Mouse (Mus musculus) kidney, adult 18-20 months (tissue): ENCODE measurements around the gene Gapvd1.
"Not testable (repeated sequence)": the region's sequence is repeated elsewhere in the genome, so short reads cannot be mapped to it uniquely, and the experiment has no call there.

Experiments
- DNase-seq: peaks from one replicate; pipeline ENCODE4 v3.0.0; 2021

Gapvd1 gene

DNA sequence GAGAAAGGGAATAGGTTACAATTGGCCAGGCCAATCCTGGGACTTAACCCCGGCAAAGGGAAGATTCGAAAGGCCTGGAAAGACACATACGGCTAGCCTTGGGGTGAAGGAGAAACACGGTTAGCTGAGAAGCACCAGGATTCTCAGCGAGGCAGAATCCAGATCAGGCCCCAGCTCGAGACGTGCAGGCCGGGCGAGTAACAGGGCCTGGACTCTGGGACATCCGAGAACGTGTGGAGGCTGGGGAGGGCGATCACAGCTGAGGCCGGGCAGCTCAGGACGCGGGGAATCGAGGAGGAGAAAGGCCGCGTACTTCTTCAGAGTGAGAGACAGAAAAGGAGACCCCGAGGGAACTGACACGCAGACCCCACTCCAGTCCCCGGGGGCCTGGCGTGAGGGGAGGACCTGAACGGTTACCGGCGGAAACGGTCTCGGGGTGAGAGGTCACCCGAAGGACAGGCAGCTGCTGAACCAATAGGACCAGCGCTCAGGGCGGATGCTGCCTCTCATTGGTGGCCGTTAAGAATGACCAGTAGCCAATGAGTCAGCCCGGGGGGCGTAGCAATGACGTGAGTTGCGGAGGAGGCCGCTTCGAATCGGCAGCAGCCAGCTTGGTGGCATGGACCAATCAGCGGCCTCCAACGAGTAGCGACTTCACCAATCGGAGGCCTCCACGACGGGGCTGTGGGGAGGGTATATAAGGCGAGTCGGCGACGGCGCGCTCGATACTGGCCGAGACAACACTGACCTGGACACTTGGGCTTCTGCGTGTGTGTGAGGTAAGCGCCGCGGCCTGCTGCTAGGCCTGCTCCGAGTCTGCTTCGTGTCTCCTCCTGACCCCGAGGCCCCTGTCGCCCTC lies 16.6 kb upstream of the Gapvd1 start, which contains the start of gene Hspa5:
Gene Hspa5 (plus strand): TSS at position 603 of the 859 bp plus-strand sequence.
- DNase-seq, result peak; percentile 98

DNA sequence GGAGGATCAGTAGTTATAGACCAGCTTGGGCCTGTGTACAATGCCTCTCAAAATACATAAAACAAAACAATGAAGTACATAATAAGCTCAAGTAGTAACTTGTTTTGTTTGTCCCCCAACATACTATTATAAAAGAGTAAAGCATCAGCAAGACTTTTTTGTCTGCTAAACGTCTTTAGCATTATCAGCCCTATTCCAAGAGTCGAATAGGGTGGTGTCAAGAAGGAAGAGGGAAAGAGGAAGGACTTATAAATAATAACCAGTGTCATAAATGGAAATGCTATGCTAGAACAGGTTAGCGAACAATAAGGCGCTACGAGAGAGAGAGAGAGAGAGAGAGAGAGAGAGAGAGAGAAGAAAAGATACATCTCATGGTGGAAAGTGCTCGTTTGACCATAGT lies 15.9 kb upstream of the Gapvd1 start:
- no peak for DNase-seq

DNA sequence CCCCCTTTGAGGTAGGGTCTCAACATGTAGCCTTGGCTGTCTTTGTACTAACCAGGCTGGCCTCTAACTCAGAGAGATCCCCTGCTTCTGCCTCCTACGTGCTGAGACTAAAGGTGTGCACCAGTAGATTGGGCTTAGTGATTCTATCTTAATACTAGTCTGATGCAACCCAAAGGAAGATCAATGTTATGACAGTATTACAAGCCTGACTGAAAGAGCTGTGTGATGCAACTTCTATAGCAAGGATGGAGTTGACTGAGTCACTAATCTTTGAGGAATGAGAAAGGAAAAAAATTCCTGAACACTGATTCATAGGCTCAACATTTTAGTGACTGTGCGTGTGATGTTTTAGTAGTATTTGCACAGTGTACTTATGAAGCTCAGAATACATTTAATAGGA lies 15.0 kb upstream of the Gapvd1 start:
- no peak for DNase-seq

GRCm38 (mm10) chr2:34764801-34765200 lies 9.8 kb upstream of the Gapvd1 start:
- no peak for DNase-seq

DNA sequence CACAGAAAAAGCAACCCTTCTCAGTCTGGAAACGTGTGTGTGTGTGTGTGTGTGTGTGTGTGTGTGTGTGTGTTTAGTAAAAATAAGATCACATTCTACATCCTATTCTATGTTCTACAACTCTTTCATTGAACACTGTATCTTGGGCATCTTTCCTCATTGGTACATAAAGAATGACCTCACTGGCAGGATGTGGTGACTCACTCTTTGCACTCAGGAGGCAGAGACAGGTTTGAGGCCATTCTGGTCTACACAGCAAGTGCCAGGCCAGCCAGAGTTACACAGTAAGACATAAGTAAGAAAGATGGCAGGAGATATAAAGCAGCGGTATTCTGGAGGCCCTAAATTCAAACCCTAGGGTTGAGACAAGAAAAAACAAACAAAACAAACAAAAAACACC lies 7.8 kb upstream of the Gapvd1 start:
- no peak for DNase-seq

DNA sequence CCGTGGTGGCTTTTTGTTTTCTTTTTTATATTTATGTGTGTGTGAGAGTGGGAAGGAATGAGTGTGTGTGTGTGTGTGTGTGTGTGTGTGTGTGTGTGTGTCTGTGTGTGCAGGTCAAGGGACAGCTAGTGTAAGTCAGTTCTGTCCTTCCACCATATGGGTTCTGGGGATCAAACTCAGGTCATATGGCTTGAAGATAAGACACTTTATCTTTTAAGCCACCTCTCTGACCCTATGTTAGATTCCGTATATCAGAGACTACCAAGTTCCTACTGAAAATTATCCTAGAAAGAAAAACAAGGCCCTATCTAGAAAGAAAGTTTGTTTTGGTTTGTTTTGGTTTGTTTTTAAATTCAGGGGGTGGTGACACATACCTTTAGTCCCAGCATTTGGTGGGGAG lies 7.1 kb upstream of the Gapvd1 start:
- DNase-seq, result no peak

- DNase-seq, result not testable (repeated sequence)
Measured at GRCm38 (mm10) chr2:34761272-34761671, 6.2 kb upstream of the Gapvd1 start.

DNA sequence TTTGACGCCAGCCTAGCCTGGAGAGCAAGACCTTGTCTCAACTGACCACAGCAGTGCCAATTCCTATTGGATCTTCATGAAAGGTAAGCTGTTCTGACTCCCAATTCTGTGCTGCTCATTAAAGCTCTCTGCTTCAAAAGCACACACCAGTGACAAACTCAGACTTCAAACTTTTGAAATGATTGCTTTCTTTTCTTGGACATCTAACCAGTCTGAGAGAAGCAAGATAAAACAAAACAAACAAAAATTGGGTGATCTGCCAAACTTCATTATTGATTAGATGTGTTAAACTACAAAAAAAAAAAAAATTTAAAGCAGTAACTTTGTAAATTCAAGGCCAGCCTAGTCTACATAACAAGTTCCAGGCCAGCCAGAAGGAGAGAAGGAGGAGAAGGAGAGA lies 2.3 kb upstream of the Gapvd1 start:
- no peak for DNase-seq

GRCm38 (mm10) chr2:34753811-34754550 lies 1.1 kb downstream of the Gapvd1 start:
- DNase-seq, result peak; percentile 88

GRCm38 (mm10) chr2:34750245-34750644 lies 4.8 kb downstream of the Gapvd1 start:
- DNase-seq, result no peak

- no peak for DNase-seq
Measured at GRCm38 (mm10) chr2:34748479-34748878, 6.6 kb downstream of the Gapvd1 start.

- DNase-seq, result no peak
Measured at GRCm38 (mm10) chr2:34745673-34746072, 9.4 kb downstream of the Gapvd1 start.

DNA sequence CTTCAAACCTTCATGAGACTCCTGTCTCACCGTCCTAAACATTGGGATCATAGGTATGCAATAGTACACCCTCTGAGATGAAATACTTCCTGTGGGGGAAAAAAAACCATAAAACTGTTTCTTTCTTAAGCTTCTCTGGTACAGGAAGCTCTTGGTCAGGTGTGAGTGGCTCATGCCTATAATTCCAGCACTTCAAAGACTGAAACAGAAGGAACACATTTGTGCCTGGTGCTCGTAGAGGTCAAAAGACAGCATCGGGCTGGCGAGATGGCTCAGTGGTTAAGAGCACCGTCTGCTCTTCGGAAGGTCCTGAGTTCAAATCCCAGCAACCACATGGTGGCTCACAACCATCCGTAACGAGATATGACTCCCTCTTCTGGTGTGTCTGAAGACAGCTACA lies 10.6 kb downstream of the Gapvd1 start:
- DNase-seq, result no peak

DNA sequence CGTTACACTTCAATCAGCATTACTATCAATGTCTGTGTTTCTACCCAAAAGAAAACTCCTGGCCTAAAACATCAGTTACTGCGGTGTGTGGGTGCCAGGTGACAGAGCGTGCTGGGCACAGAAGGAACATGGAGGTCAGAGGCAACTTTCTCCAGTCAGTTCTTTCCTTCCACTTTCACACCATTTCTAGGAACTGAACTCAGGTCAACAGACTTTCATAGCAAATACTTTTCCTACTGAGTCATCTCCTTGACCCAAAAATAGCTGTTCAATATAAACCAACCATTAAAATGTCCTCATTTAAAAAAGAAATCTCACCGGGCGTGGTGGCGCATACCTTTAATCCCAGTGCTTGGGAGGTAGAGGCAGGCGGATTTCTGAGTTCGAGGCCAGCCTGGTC lies 12.4 kb downstream of the Gapvd1 start:
- DNase-seq, result no peak

DNA sequence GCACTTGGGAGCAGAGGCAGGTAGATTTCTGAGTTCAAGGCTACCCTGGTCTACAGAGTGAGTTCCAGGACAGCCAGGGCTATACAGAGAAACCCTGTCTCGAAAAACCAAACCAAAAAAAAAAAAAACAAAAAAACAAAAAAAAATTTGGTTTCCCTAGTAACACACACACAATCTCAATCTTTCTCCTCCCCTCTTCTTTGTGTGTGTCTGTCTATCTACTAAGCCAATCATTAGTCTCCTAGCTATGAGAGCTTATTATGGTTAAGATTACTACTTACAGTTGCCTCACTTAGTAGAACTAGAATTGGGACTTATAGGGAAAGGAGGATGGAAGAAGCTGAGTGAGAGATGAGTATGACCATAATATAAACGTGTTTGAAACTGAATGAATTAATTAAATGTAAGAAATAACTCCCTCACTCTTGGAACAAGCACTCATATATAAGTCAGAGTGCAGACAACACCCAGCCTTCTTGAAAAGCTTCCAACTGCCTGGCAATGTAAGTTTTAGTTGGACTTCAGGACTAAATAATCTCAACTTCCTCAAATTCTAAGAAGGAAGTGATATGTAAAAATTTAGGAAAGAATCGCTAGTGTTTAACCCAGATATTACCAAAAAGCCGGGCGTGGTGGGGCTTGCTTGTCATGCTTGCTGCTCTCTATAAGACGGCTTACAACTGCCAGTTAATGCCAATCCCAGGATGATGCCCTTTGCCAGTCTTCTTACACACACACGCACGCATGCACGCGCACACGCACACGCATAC lies 13.5 kb downstream of the Gapvd1 start:
- no peak for DNase-seq

- no peak for DNase-seq
Measured at GRCm38 (mm10) chr2:34739684-34740391, 15.2 kb downstream of the Gapvd1 start.

GRCm38 (mm10) chr2:34737911-34738310 lies 17.1 kb downstream of the Gapvd1 start:
- DNase-seq, result no peak

- DNase-seq, result no peak
Measured at GRCm38 (mm10) chr2:34736626-34737025, 18.4 kb downstream of the Gapvd1 start.

- DNase-seq, result no peak
Measured at GRCm38 (mm10) chr2:34727045-34727728, 27.8 kb downstream of the Gapvd1 start.

GRCm38 (mm10) chr2:34725269-34725668 lies 29.8 kb downstream of the Gapvd1 start:
- no peak for DNase-seq

- DNase-seq, result no peak
Measured at GRCm38 (mm10) chr2:34718196-34718595, 36.8 kb downstream of the Gapvd1 start.

DNA sequence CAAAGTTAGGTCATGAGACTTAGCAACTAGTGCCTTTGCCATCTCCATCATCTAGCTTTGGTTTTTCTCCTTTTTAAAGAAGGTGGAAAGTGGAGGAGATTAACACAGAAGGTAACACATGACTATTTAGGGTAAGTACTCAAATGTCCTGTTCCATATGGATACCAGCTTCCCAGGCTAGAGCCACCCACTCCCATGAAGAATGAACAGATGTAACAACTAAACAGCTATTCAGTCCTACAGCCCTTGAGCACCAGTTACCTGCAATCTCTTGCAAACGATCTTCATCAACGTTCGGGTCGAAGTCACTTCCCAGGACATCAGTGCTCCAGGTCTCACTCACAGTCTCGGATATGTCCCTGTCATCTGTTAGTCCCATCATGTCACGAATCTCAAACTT lies 43.1 kb downstream of the Gapvd1 start:
- no peak for DNase-seq
